Mouse (Mus musculus): ENCODE results near the gene Gm28539. TPM values are rescaled to one million over a fixed set of nuclear protein-coding genes. Genes with fewer than 3 reads are reported as not detected.
A peak's percentile ranks its signal among the peaks of the same experiment; 100 is the strongest.

The Gm28539 gene
- not detected in 2 replicates for polyA plus RNA-seq (2015; fragmentation: Nextera tagmentation; extraction: Ambion mirVana)

DNA sequence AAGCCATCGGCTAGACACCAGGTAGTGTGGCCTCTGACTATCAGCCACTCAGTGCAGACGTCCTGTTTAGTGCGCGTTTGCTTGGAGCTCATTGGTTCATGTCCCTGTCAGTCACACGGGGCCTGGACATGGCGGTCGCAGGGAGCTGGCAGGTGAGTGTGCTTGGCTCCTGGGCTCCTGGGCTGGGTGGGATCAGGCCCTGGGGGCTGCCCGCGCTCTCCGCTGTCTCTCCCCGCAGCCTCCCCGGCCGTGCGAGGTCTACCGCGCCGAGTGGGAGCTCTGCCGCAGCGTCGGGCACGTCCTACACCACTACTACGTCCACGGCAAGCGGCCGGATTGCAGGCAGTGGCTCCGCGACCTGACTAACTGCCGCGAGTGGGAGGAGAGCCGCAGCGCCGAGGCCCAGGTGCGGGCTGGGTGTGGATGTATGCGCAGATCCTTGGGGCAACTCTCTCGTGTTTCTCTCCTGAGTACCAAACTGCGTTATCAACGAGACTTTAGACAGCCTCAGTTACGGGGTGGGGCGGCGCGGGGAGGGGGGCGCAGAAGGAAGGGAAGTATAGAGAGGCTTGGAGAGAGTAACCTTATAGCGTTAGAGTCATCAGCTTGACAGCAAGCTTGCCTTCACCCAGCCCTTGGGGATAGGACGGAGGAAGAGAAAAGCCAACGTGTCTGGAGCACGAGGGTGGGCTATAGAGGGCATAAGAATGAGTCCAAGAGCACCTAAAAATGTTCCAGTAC lies at the start of gene Gm28539, which contains the start of gene 2510002D24Rik:
Gene Gm28539 (plus strand): TSS at position 117 of the 741 bp plus-strand sequence.
Gene 2510002D24Rik (plus strand): TSS at position 111 of the 741 bp plus-strand sequence.
- peak within 1 kb of the TSS; percentile 57 for H3K4me2 ChIP-seq
- H3K4me3 ChIP-seq = peak within 1 kb of the TSS; percentile 80
- H3K9ac ChIP-seq = peak within 1 kb of the TSS; percentile 85
- H3K27me3 ChIP-seq = no peaks in the 10 kb centered on the region
- ATAC-seq (ENCODE audit: insufficient number of reproducible peaks, low FRiP score, low TSS enrichment, low read depth) = peak; percentile 91
- peaks cover 40% of the 10 kb centered on the region for H3K36me3 ChIP-seq
- H3K4me1 ChIP-seq = no peaks in the 10 kb centered on the region
- no peaks in the 10 kb centered on the region for H3K9me3 ChIP-seq
- 2% methylated on average over 45 of the region's 46 CpGs for WGBS
- peak within 1 kb of the TSS; percentile 66 for H3K27ac ChIP-seq

DNA sequence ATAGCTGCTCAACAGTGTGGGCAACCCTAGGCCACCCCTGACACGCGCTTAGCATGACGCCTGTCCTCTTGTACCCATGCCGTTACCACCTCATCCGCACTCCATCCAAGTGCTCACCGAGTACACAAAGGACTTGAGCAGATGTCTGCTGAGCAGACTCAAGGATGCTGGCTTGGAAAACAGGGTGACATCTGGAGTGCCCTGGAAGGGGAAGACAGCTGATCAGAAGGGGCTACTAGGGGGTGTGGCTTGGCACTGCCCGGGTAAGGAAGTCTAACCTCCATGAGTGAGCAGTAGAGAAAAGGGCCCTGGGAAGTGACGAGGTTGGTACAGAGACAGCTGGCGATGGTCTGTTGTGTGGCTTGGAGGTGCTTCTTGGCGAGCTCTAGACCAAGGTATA lies 49.7 kb upstream of the Gm28539 start:
- Histone ChIP-seq H3K27ac (no peak overlapping the region), H3K4me1 (no peaks in the 10 kb centered on the region), H3K36me3 (peaks cover 82% of the 10 kb centered on the region), H3K4me3 (no peak overlapping the region), H3K9ac (no peak overlapping the region), H3K9me3 (no peaks in the 10 kb centered on the region), H3K27me3 (no peaks in the 10 kb centered on the region), H3K4me2 (no peak overlapping the region)
- ATAC-seq (ENCODE audit: insufficient number of reproducible peaks, low FRiP score, low TSS enrichment, low read depth) = no peak
- 92% methylated on average over 10 of the region's 10 CpGs for WGBS

DNA sequence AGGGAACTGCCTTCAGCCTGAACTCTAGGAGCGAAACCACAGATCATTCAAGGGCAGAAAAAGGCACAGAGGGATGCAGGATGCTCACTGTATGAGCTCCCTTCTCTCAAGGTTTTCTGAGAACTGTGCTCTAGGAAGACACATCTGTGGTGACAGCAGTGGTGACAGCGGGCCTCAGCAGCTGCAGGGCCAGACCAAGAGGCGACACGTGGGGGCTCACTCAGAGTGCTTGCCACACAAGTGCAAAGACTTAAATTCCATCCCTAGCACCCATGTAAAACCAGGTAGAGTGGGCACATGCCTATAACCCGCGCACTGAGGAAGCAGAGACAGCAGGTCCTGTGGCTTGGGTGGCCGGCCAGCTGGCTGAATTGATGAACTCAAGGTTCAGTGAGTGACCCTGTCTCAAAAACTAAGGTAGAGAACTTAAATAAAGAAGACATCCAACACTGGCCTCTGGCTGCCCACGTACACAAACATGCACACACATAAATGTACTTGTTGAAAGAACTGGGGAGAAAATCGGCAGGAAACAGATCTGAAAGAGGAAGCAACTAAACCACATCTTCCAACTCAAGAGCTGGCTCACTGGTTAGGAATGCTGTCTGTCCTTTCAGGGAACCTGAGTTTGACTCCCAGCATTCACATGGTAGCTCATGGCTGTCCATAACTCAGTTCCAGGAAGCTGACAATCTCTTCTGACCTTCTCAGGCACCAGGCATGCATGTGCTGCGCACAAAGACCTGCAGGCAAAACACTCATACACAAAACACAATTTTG lies 47.6 kb upstream of the Gm28539 start:
- H3K4me2 ChIP-seq = no peak overlapping the region
- ATAC-seq (ENCODE audit: insufficient number of reproducible peaks, low FRiP score, low TSS enrichment, low read depth) = no peak
- H3K9me3 ChIP-seq = no peaks in the 10 kb centered on the region
- H3K36me3 ChIP-seq = peaks cover 75% of the 10 kb centered on the region
- no peaks in the 10 kb centered on the region for H3K27me3 ChIP-seq
- no peak overlapping the region for H3K27ac ChIP-seq
- 85% methylated on average over 10 of the region's 10 CpGs for WGBS
- no peak overlapping the region for H3K9ac ChIP-seq
- no peaks in the 10 kb centered on the region for H3K4me1 ChIP-seq
- no peak overlapping the region for H3K4me3 ChIP-seq

DNA sequence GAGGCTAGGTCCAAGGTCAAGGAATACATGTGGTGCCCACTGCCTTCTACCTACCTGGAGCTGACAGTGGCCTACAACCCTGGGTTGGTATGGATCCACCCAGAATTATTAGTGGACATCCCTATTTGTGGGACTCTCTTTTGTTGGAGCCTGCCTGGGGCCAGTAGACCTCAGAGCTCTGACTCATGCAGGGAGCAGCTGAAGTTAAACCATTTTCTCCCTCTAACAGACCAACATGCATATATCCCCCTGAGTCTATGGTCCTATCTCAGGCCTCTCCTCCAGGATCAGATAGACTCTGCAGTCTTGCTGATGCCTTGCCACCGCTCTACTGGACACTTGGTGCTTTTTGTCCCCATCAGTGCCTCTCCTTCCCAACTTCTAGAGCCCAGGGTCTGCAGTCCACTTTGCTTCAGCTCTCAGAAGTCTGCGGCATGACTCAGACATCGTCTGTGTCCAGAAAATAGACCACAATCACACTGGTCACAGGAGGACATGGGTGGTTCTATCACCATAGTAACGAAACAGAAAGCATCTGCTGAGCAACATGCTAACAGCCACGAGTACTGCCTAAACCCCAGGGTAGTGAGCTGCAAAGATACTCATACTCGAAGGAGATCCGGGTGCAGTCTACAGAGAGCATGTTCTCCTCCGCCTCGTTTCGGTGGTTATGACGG lies 41.0 kb upstream of the Gm28539 start:
- ATAC-seq (ENCODE audit: insufficient number of reproducible peaks, low FRiP score, low TSS enrichment, low read depth) = no peak
- Histone ChIP-seq H3K27ac (no peak overlapping the region), H3K4me3 (no peak overlapping the region), H3K4me1 (no peaks in the 10 kb centered on the region), H3K27me3 (no peaks in the 10 kb centered on the region), H3K4me2 (no peak overlapping the region), H3K9ac (no peak overlapping the region), H3K36me3 (peaks cover 73% of the 10 kb centered on the region), H3K9me3 (no peaks in the 10 kb centered on the region)
- WGBS = 89% methylated on average over 11 of the region's 11 CpGs

DNA sequence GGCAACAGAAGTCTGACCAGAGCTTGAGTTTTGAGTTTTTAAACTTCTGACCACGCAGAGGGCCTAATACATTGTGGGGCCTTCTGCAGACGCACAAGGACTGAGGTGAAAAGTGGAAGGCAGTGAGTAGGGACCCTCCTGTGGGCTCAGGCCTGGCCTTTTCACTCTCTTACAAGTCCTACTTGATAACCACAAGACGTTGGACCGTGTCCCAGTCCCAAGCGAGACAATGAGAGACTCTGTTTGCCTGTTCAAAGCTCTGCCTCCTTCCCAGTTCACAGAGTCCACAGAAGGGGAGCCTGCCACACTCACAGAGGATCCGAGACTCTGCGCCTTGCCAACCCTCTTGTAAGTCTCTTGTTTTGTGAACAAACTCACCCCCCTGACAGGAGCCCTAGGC lies 39.7 kb upstream of the Gm28539 start:
- peaks cover 75% of the 10 kb centered on the region for H3K36me3 ChIP-seq
- no peak overlapping the region for H3K27ac ChIP-seq
- ATAC-seq (ENCODE audit: insufficient number of reproducible peaks, low FRiP score, low TSS enrichment, low read depth) = no peak
- no peaks in the 10 kb centered on the region for H3K9me3 ChIP-seq
- H3K4me3 ChIP-seq = no peak overlapping the region
- WGBS = 79% methylated on average over 7 of the region's 7 CpGs
- no peak overlapping the region for H3K9ac ChIP-seq
- no peak overlapping the region for H3K4me2 ChIP-seq
- no peaks in the 10 kb centered on the region for H3K4me1 ChIP-seq
- H3K27me3 ChIP-seq = no peaks in the 10 kb centered on the region

DNA sequence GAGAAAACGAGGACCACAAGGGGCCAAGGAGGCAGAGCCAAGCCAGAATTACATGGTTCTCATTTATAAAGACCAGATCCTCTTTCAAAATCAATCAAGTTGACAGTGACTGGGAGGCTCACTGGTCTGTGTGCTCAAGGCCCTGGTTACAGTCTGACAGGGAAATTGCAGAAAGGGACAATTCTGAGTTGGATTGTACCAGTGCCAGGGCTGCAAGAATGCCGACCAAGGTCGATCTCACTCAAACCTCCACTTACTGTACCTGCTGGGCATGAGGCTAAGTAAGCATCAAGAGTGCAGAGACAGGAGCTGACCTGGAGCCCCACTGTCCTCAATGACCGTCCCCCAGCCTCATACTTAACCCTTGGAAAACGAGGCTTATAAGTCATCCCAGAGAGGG lies 38.2 kb upstream of the Gm28539 start:
- H3K4me1 ChIP-seq = no peaks in the 10 kb centered on the region
- ATAC-seq (ENCODE audit: insufficient number of reproducible peaks, low FRiP score, low TSS enrichment, low read depth) = no peak
- H3K27me3 ChIP-seq = no peaks in the 10 kb centered on the region
- no peaks in the 10 kb centered on the region for H3K9me3 ChIP-seq
- no peak overlapping the region for H3K27ac ChIP-seq
- 83% methylated on average over 5 of the region's 5 CpGs for WGBS
- no peak overlapping the region for H3K9ac ChIP-seq
- H3K36me3 ChIP-seq = peaks cover 71% of the 10 kb centered on the region
- no peak overlapping the region for H3K4me2 ChIP-seq
- H3K4me3 ChIP-seq = no peak overlapping the region

DNA sequence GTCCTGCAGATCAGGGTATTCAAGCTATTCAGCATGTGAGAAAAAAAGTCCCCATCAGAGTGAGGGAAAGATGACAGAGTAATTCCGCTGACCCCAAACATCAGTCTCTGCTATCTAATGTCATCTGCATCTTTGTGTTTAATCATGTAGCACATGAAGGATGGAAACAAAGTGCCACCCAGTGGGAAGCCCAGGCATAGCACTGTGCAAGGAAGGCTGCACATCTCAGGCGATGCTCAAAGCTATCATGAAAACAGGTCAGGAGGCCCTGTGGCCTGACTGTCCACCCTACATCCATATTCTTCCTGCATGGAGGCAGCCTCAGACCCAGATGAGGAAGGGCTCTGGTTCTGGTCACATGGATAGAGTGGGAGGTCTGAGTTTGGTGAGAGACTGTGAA lies 37.5 kb upstream of the Gm28539 start:
- Histone ChIP-seq H3K27me3 (no peaks in the 10 kb centered on the region), H3K27ac (no peak overlapping the region), H3K4me3 (no peak overlapping the region), H3K9me3 (no peaks in the 10 kb centered on the region), H3K36me3 (peaks cover 65% of the 10 kb centered on the region), H3K4me1 (no peaks in the 10 kb centered on the region), H3K4me2 (no peak overlapping the region), H3K9ac (no peak overlapping the region)
- 81% methylated on average over 2 of the region's 2 CpGs for WGBS
- ATAC-seq (ENCODE audit: insufficient number of reproducible peaks, low FRiP score, low TSS enrichment, low read depth) = no peak

DNA sequence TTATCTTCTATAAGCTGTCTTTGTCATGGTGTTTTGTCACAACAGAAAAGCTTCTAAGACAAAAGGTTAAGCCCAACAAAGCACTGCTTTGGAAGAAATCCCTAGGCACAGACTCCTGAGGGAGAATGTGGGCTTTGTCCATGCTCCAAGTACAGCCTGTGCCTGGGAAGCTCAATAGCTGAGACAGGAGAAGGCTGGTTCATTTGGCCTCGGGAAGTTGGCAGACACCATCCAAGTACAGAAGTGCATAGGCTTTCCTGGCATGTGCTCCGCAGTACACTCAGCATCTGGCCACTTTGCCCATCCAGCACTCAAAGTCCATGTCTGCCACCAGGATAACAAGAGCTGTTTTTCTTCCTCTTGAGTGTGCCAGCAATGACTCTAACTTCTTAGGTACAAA lies 30.6 kb upstream of the Gm28539 start:
- peaks cover 6% of the 10 kb centered on the region for H3K4me1 ChIP-seq
- WGBS = 99% methylated on average over 2 of the region's 2 CpGs
- no peak overlapping the region for H3K4me3 ChIP-seq
- peaks cover 51% of the 10 kb centered on the region for H3K36me3 ChIP-seq
- no peaks in the 10 kb centered on the region for H3K9me3 ChIP-seq
- ATAC-seq (ENCODE audit: insufficient number of reproducible peaks, low FRiP score, low TSS enrichment, low read depth) = no peak
- H3K27me3 ChIP-seq = no peaks in the 10 kb centered on the region
- no peak overlapping the region for H3K27ac ChIP-seq
- no peak overlapping the region for H3K9ac ChIP-seq
- no peak overlapping the region for H3K4me2 ChIP-seq

DNA sequence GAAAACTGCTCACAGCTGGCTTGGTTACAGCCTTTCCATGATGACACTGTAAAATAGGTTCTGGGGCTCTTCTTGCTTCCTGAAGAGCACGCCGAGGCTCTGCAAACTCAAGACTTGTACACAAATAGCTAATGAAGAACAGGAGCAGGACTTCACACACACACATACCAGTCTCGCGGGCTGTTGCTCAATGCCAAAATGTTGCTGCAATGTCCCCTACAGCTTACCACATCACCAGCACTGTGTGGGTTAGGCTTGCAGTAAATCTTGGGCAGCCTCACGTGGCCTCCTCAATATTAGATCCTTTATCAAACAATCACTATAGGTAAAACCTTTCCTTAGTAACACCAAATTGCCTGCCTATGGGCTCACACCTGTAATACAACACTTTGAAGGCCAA lies 27.4 kb upstream of the Gm28539 start:
- H3K4me1 ChIP-seq = peaks cover 21% of the 10 kb centered on the region
- H3K4me2 ChIP-seq = no peak overlapping the region
- ATAC-seq (ENCODE audit: insufficient number of reproducible peaks, low FRiP score, low TSS enrichment, low read depth) = no peak
- H3K27ac ChIP-seq = no peak overlapping the region
- WGBS = 90% methylated on average over 5 of the region's 5 CpGs
- no peak overlapping the region for H3K4me3 ChIP-seq
- no peak overlapping the region for H3K9ac ChIP-seq
- H3K27me3 ChIP-seq = no peaks in the 10 kb centered on the region
- no peaks in the 10 kb centered on the region for H3K9me3 ChIP-seq
- peaks cover 41% of the 10 kb centered on the region for H3K36me3 ChIP-seq

DNA sequence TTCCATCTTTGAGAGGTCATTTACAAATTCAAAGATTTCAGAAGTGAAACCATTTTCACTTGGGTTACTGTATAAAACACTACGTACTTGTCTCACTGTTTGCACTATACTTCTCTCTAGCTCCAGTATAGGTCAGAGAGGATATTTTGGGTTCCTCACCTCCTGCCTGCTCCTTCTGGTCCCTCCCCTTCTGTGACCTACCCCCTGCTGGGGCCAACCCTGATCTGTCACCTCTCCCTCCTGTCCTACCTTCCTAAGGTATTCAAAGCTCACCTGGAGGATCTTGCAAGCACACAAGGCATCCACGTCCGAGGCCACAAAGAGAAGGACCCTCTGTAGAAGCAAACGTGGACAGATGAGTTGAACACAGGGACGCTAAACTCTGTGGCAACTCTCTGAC lies 25.4 kb upstream of the Gm28539 start:
- Histone ChIP-seq H3K9ac (peak overlapping the region; percentile 60; the same call in 1 of the 2 replicates), H3K36me3 (peaks cover 44% of the 10 kb centered on the region)
- no peak; the same call in 1 of the 2 replicates for ATAC-seq (ENCODE audit: insufficient number of reproducible peaks, low FRiP score, low TSS enrichment, low read depth)

DNA sequence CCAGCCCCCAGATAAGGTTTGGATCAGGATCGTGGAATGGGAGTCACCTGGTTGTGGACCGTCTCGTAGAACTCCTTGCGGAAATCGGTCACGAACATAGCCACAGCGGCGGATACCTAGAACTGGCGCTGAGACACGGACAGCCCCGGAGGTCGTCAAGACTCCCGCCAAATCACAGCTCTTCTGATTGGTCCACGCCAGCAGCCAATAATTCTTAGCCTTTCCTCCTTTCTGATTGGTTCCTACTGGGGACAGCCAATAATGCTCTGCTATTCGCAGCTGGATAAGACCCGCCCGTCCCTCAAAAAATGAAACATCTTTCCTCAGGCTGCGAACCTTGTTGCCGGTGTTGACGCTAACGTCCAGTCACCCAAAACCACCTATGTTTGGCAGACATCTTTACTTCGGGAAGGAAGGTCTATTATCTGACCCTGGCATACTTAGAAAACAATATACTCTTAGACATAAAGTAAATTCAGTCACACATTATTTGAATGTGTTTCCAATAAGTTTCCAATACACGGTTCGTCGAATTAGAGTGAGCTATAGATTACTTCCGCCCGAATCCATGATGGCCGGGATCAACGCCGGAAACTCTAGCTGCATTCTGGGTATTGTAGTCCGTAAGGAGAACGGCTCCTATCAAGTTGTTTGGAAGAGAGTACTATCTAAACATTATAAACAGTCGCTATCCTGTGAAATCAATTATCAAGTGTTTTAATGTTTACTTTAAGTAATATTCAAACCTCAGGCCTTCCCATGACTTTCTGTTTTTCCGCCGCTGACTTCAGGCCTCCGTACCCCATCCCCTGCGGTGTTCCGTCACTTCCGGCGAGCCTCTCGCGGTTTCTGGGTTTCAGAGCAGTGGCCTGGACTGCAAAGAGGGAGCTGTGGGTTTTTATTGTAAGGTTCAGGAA lies 24.7 kb upstream of the Gm28539 start, which contains the start of the genes Ufd1 and Cdc45:
Gene Ufd1 (plus strand): TSS at position 312 of the 917 bp plus-strand sequence.
Gene Cdc45 (minus strand): TSS at position 520 of the 917 bp plus-strand sequence.
- Histone ChIP-seq H3K9me3 (no peaks in the 10 kb centered on the region), H3K36me3 (peaks cover 44% of the 10 kb centered on the region), H3K9ac (peak within 1 kb of the TSS; percentile 83), H3K4me1 (peaks cover 21% of the 10 kb centered on the region), H3K4me2 (peak within 1 kb of the TSS; percentile 85), H3K27me3 (no peaks in the 10 kb centered on the region), H3K27ac (peak within 1 kb of the TSS; percentile 81), H3K4me3 (peak within 1 kb of the TSS; percentile 73)
- under 1% methylated on average over 42 of the region's 42 CpGs for WGBS
- peak; percentile 96 for ATAC-seq (ENCODE audit: insufficient number of reproducible peaks, low FRiP score, low TSS enrichment, low read depth)

More for the DNA sequence above, 25.4 kb upstream of the Gm28539 start:
- peak overlapping the region; percentile 85 for H3K4me2 ChIP-seq
- H3K9me3 ChIP-seq = no peaks in the 10 kb centered on the region
- H3K27me3 ChIP-seq = no peaks in the 10 kb centered on the region
- peak overlapping the region; percentile 81 for H3K27ac ChIP-seq
- peak overlapping the region; percentile 73 for H3K4me3 ChIP-seq
- H3K4me1 ChIP-seq = peaks cover 21% of the 10 kb centered on the region
- 4% methylated on average over 5 of the region's 5 CpGs for WGBS

Data from limb, embryonic 15.5 days (tissue).